Mouse (Mus musculus): ENCODE measurements at regions not wholly inside any gene's neighbourhood (a gene's known extent, or its start where the extent isn't known, plus 50 kb on each side); places are given as distances from the start of the nearest gene placed in this dataset.

GRCm38 (mm10) chr16:76537871-76538270 lies 164.2 kb upstream of the Nrip1 start:
- Histone ChIP-seq H3K4me3 (ENCODE audit: low read depth, low read length) (no peak overlapping the region), H3K27me3 (ENCODE audit: control insufficient read depth, insufficient read depth, low read length) (no peaks in the 10 kb centered on the region), H3K27ac (ENCODE audit: insufficient read depth, low read depth, low read length) (no peak overlapping the region), H3K36me3 (ENCODE audit: control insufficient read depth, insufficient read depth, low read length) (no peaks in the 10 kb centered on the region), H3K4me1 (ENCODE audit: control insufficient read depth, insufficient read depth, insufficient read length, low read length) (peaks cover 15% of the 10 kb centered on the region; the same call in 1 of the 2 replicates)
- WGBS, result 85% methylated on average over 11 of the region's 11 CpGs
- TF ChIP-seq POLR2A (IDR thresholded peaks at IDR 0.05; ENCODE audit: low read depth, low read length), result no peak
- TF ChIP-seq CTCF (IDR thresholded peaks at IDR 0.05; ENCODE audit: extremely low read depth, insufficient read length, insufficient replicate concordance, low read depth, low read length), result no peak

GRCm38 (mm10) chr16:76532928-76533217 lies 159.2 kb upstream of the Nrip1 start:
- 30% methylated on average over 8 of the region's 8 CpGs for WGBS
- TF ChIP-seq CTCF (IDR thresholded peaks at IDR 0.05; ENCODE audit: extremely low read depth, insufficient read length, insufficient replicate concordance, low read depth, low read length), result no peak
- TF ChIP-seq POLR2A (IDR thresholded peaks at IDR 0.05; ENCODE audit: low read depth, low read length), result no peak
- Histone ChIP-seq H3K4me3 (ENCODE audit: low read depth, low read length) (no peak overlapping the region), H3K27ac (ENCODE audit: insufficient read depth, low read depth, low read length) (peak overlapping the region; percentile 4; the same call in 1 of the 2 replicates), H3K4me1 (ENCODE audit: control insufficient read depth, insufficient read depth, insufficient read length, low read length) (peaks cover 10% of the 10 kb centered on the region), H3K36me3 (ENCODE audit: control insufficient read depth, insufficient read depth, low read length) (no peaks in the 10 kb centered on the region), H3K27me3 (ENCODE audit: control insufficient read depth, insufficient read depth, low read length) (no peaks in the 10 kb centered on the region)

GRCm38 (mm10) chr16:76532142-76532927 lies 158.7 kb upstream of the Nrip1 start:
- TF ChIP-seq CTCF (IDR thresholded peaks at IDR 0.05; ENCODE audit: extremely low read depth, insufficient read length, insufficient replicate concordance, low read depth, low read length), result no peak
- no peak for TF ChIP-seq POLR2A (IDR thresholded peaks at IDR 0.05; ENCODE audit: low read depth, low read length)
- Histone ChIP-seq H3K27ac (ENCODE audit: insufficient read depth, low read depth, low read length) (peak overlapping the region; percentile 4; the same call in 1 of the 2 replicates), H3K4me1 (ENCODE audit: control insufficient read depth, insufficient read depth, insufficient read length, low read length) (peaks cover 10% of the 10 kb centered on the region), H3K27me3 (ENCODE audit: control insufficient read depth, insufficient read depth, low read length) (no peaks in the 10 kb centered on the region), H3K4me3 (ENCODE audit: low read depth, low read length) (no peak overlapping the region), H3K36me3 (ENCODE audit: control insufficient read depth, insufficient read depth, low read length) (no peaks in the 10 kb centered on the region)
- WGBS, result 46% methylated on average over 19 of the region's 19 CpGs

GRCm38 (mm10) chr16:76530886-76531285 lies 157.3 kb upstream of the Nrip1 start:
- 69% methylated on average over 3 of the region's 3 CpGs for WGBS
- Histone ChIP-seq H3K4me1 (ENCODE audit: control insufficient read depth, insufficient read depth, insufficient read length, low read length) (peaks cover 10% of the 10 kb centered on the region), H3K4me3 (ENCODE audit: low read depth, low read length) (no peak overlapping the region), H3K27ac (ENCODE audit: insufficient read depth, low read depth, low read length) (no peak overlapping the region), H3K36me3 (ENCODE audit: control insufficient read depth, insufficient read depth, low read length) (no peaks in the 10 kb centered on the region), H3K27me3 (ENCODE audit: control insufficient read depth, insufficient read depth, low read length) (no peaks in the 10 kb centered on the region)
- TF ChIP-seq POLR2A (IDR thresholded peaks at IDR 0.05; ENCODE audit: low read depth, low read length), result no peak
- TF ChIP-seq CTCF (IDR thresholded peaks at IDR 0.05; ENCODE audit: extremely low read depth, insufficient read length, insufficient replicate concordance, low read depth, low read length), result no peak

GRCm38 (mm10) chr16:76529613-76530012 lies 156.0 kb upstream of the Nrip1 start:
- Histone ChIP-seq H3K27me3 (ENCODE audit: control insufficient read depth, insufficient read depth, low read length) (no peaks in the 10 kb centered on the region), H3K36me3 (ENCODE audit: control insufficient read depth, insufficient read depth, low read length) (no peaks in the 10 kb centered on the region), H3K27ac (ENCODE audit: insufficient read depth, low read depth, low read length) (no peak overlapping the region), H3K4me3 (ENCODE audit: low read depth, low read length) (no peak overlapping the region), H3K4me1 (ENCODE audit: control insufficient read depth, insufficient read depth, insufficient read length, low read length) (peaks cover 10% of the 10 kb centered on the region)
- TF ChIP-seq CTCF (IDR thresholded peaks at IDR 0.05; ENCODE audit: extremely low read depth, insufficient read length, insufficient replicate concordance, low read depth, low read length) (no peak), POLR2A (IDR thresholded peaks at IDR 0.05; ENCODE audit: low read depth, low read length) (no peak)
- 97% methylated on average over 4 of the region's 4 CpGs for WGBS

- H3K4me1 ChIP-seq (ENCODE audit: control insufficient read depth, insufficient read depth, insufficient read length, low read length), result peaks cover 8% of the 10 kb centered on the region
- no peaks in the 10 kb centered on the region for H3K36me3 ChIP-seq (ENCODE audit: control insufficient read depth, insufficient read depth, low read length)
- TF ChIP-seq CTCF (IDR thresholded peaks at IDR 0.05; ENCODE audit: extremely low read depth, insufficient read length, insufficient replicate concordance, low read depth, low read length) (no peak), POLR2A (IDR thresholded peaks at IDR 0.05; ENCODE audit: low read depth, low read length) (no peak)
- no peaks in the 10 kb centered on the region for H3K27me3 ChIP-seq (ENCODE audit: control insufficient read depth, insufficient read depth, low read length)
- H3K4me3 ChIP-seq (ENCODE audit: low read depth, low read length), result no peak overlapping the region
- no peak overlapping the region for H3K27ac ChIP-seq (ENCODE audit: insufficient read depth, low read depth, low read length)
- 81% methylated on average over 6 of the region's 6 CpGs for WGBS
Observed at GRCm38 (mm10) chr16:76527106-76527949, 153.7 kb upstream of the Nrip1 start.

- H3K36me3 ChIP-seq (ENCODE audit: control insufficient read depth, insufficient read depth, low read length), result no peaks in the 10 kb centered on the region
- no peak overlapping the region for H3K27ac ChIP-seq (ENCODE audit: insufficient read depth, low read depth, low read length)
- WGBS, result 81% methylated on average over 5 of the region's 5 CpGs
- no peak for TF ChIP-seq CTCF (IDR thresholded peaks at IDR 0.05; ENCODE audit: extremely low read depth, insufficient read length, insufficient replicate concordance, low read depth, low read length)
- TF ChIP-seq POLR2A (IDR thresholded peaks at IDR 0.05; ENCODE audit: low read depth, low read length), result no peak
- H3K4me3 ChIP-seq (ENCODE audit: low read depth, low read length), result no peak overlapping the region
- no peaks in the 10 kb centered on the region for H3K4me1 ChIP-seq (ENCODE audit: control insufficient read depth, insufficient read depth, insufficient read length, low read length)
- H3K27me3 ChIP-seq (ENCODE audit: control insufficient read depth, insufficient read depth, low read length), result no peaks in the 10 kb centered on the region
Observed at GRCm38 (mm10) chr16:76525563-76525962, 151.9 kb upstream of the Nrip1 start.
